Mouse (Mus musculus): ENCODE measurements at regions not wholly inside any gene's neighbourhood (a gene's known extent, or its start where the extent isn't known, plus 50 kb on each side); places are given as distances from the start of the nearest gene placed in this dataset.

DNA sequence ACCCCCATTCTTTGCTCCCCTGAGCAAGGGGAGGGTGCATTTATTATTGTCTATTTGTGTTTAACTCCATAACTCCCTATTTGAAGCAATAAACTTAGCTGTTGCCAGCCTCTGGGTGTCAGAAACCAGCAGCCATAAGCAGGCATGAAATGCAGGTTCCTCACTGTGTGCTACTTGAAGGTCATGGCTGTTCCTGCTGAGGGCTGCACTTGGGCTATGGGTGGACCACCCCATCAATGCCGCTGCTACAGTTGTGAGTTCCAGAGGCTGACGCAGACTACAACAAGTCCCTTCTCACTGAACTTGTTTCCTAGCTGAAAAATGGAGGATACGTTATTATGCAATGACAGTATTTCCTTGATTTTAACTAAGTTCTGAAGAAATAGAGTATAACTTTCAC lies 86.7 kb upstream of the N4bp1 start:
- ATAC-seq (replicated peaks in 1 of 2; ENCODE audit: insufficient read depth in 1 of 2, low FRiP score in 2 of 2, low TSS enrichment in 1 of 2, low read depth in 1 of 2, poor library complexity in 2 of 2, severe bottlenecking in 2 of 2) = no peak

DNA sequence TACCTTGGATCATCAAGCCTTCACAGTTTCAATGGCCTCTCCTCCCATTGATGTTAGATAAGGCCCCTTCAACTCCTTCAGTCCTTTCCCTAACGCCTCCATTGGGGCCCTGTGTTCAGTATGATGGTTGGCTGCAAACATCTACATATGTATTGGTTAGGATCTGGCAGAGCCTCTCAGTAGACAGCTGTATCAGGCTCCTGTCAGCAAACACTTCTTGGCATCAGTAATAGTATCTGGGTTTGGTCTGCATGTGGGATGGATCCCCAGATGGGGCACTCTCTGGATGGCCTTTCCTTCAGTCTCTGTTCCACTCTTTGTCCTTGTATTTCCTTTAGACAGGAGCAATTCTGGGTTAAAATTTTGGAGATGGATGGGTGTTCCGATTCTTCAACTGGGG lies 84.0 kb upstream of the N4bp1 start:
- no peak for ATAC-seq (replicated peaks in 1 of 2; ENCODE audit: insufficient read depth in 1 of 2, low FRiP score in 2 of 2, low TSS enrichment in 1 of 2, low read depth in 1 of 2, poor library complexity in 2 of 2, severe bottlenecking in 2 of 2)

DNA sequence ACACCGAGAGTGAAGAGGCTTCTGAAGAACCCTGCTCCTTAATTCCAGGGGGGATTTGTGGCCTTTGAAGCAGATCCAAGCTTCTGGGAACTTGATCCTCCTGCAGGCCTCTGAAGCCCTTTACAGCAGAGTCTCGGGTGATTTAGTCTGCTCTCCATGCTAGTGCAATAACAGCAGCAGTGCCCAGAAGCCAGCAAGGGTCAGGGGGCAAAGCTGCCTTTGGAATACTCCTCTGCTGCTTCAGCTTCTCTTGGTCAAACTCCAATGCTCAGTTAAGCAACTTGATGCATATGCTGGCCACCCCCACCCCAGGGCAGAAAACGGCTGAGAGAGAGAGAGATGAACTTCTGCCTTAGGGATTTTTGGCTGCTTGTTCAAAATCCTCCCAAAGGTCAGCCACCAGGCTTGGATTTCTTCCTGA lies 82.8 kb upstream of the N4bp1 start:
- ATAC-seq (replicated peaks in 1 of 2; ENCODE audit: insufficient read depth in 1 of 2, low FRiP score in 2 of 2, low TSS enrichment in 1 of 2, low read depth in 1 of 2, poor library complexity in 2 of 2, severe bottlenecking in 2 of 2) = no peak

- no peak for ATAC-seq (replicated peaks in 1 of 2; ENCODE audit: insufficient read depth in 1 of 2, low FRiP score in 2 of 2, low TSS enrichment in 1 of 2, low read depth in 1 of 2, poor library complexity in 2 of 2, severe bottlenecking in 2 of 2)
Measured at GRCm38 (mm10) chr8:86961218-86962195, 76.4 kb upstream of the N4bp1 start.

Data from hematopoietic stem cell, adult 5-6 weeks (primary cell).